Mouse (Mus musculus) embryonic stem cell, embryonic (primary cell): Measurements from ENCODE around the gene Scarb2.
"Not testable (repeated sequence)": the region's sequence is repeated elsewhere in the genome, so short reads cannot be mapped to it uniquely, and the experiment has no call there.

Source experiments
- CTCF ChIA-PET, 4 experiments: fragments of 300-600 bp in 2 of 4; fragments of 350-600 bp in 2 of 4; sonication (Branson Sonifier 250); formaldehyde crosslinking; loops; one replicate each; lab custom pipeline; 2022; ENCODE audit warnings: inconsistent platforms in 2 of 4; lab: Charles Lee
- POLR2A ChIA-PET, 4 experiments: fragments of 300-600 bp in 2 of 4; fragments of 350-600 bp in 2 of 4; sonication (Branson Sonifier 250); formaldehyde crosslinking; loops; one replicate each; lab custom pipeline; 2022; ENCODE audit warnings: antibody characterized with exemption in 4 of 4, inconsistent platforms in 1 of 4; lab: Charles Lee

Scarb2 gene

GRCm38 (mm10) chr5:92506733-92507132 is at the start of gene Scarb2:
Gene Scarb2, minus strand, starts transcription at chr5:92506833.
- ChIA-PET POLR2A (interaction anchor here in 3 of 4 experiments (0.5 to 2.2 kb wide), 9 partner anchors 9 to 511 kb away, joined by 3 to 10 read pairs (median 3); partner anchors contain the start of gene G3bp2 (in 1 of the 3)), CTCF (interaction anchor here (0.6 to 1.5 kb wide), 12 partner anchors 9 to 393 kb away, joined by 3 to 10 read pairs (median 4); no protein-coding TSS in a partner anchor)

- POLR2A ChIA-PET: interaction anchor here in 1 of 4 experiments (0.5 to 1.6 kb wide), 3 partner anchors 132 to 246 kb away, joined by 3 read pairs; partner anchors contain the start of gene Sdad1
- CTCF ChIA-PET: interaction anchor here in 1 of 4 experiments (0.6 kb wide), 1 partner anchor 993 kb away, joined by 3 read pairs; no protein-coding TSS in a partner anchor
Observed at GRCm38 (mm10) chr5:92555905-92556304, 49.3 kb upstream of the Scarb2 start.

GRCm38 (mm10) chr5:92554891-92555511 is 48.4 kb upstream of the Scarb2 start, which contains the start of gene Fam47e:
Gene Fam47e, plus strand, starts transcription at chr5:92555069.
- POLR2A ChIA-PET: interaction anchor here in 2 of 4 experiments (0.5 to 1.6 kb wide), 3 partner anchors 120 to 255 kb away, joined by 3 to 4 read pairs (median 3); partner anchors contain the start of gene Ccdc158 (in 1 of the 2)
- CTCF ChIA-PET: interaction anchor here in 2 of 4 experiments (0.6 to 2.4 kb wide), 5 partner anchors 15 to 157 kb away, joined by 3 to 7 read pairs (median 4); no protein-coding TSS in a partner anchor

GRCm38 (mm10) chr5:92554443-92554842 is 47.8 kb upstream of the Scarb2 start:
- ChIA-PET CTCF (interaction anchor here in 3 of 4 experiments (0.6 to 2.4 kb wide), 6 partner anchors 14 to 156 kb away, joined by 3 to 7 read pairs (median 4); no protein-coding TSS in a partner anchor), POLR2A (interaction anchor here in 2 of 4 experiments (0.5 to 1.6 kb wide), 4 partner anchors 54 to 254 kb away, joined by 3 to 4 read pairs (median 3); partner anchors contain the start of gene Ccdc158 (in 1 of the 2))

- CTCF ChIA-PET: interaction anchor here (0.5 to 2.4 kb wide), 9 partner anchors 13 to 272 kb away, joined by 3 to 7 read pairs (median 4); no protein-coding TSS in a partner anchor
- POLR2A ChIA-PET: interaction anchor here in 1 of 4 experiments (0.6 to 0.7 kb wide), 2 partner anchors 54 to 574 kb away, joined by 3 to 4 read pairs; no protein-coding TSS in a partner anchor
Observed at GRCm38 (mm10) chr5:92553939-92554338, 47.3 kb upstream of the Scarb2 start.

GRCm38 (mm10) chr5:92552611-92553010 is 46.0 kb upstream of the Scarb2 start:
- CTCF ChIA-PET: no interaction called here
- POLR2A ChIA-PET: no interaction called here

GRCm38 (mm10) chr5:92539698-92540097 is 33.1 kb upstream of the Scarb2 start:
- ChIA-PET POLR2A (interaction anchor here in 1 of 4 experiments (1.3 kb wide), 1 partner anchor 35 kb away, joined by 3 read pairs; no protein-coding TSS in a partner anchor), CTCF (interaction anchor here in 1 of 4 experiments (1.0 kb wide), 1 partner anchor 15 kb away, joined by 4 read pairs; no protein-coding TSS in a partner anchor)

GRCm38 (mm10) chr5:92524821-92525258 is 18.2 kb upstream of the Scarb2 start:
- POLR2A ChIA-PET: interaction anchor here in 1 of 4 experiments (1.7 kb wide), 1 partner anchor 63 kb away, joined by 5 read pairs; no protein-coding TSS in a partner anchor
- CTCF ChIA-PET: no interaction called here

GRCm38 (mm10) chr5:92521131-92521530 is 14.5 kb upstream of the Scarb2 start:
- CTCF ChIA-PET: not testable (repeated sequence)
- POLR2A ChIA-PET: interaction anchor here in 1 of 4 experiments (0.8 kb wide), 1 partner anchor 13 kb away, joined by 4 read pairs; no protein-coding TSS in a partner anchor

- ChIA-PET CTCF (no interaction called here), POLR2A (interaction anchor here in 1 of 4 experiments (1.3 kb wide), 1 partner anchor 14 kb away, joined by 4 read pairs; no protein-coding TSS in a partner anchor)
Observed at GRCm38 (mm10) chr5:92512066-92512465, 5.4 kb upstream of the Scarb2 start.

- POLR2A ChIA-PET: interaction anchor here in 1 of 4 experiments (1.3 kb wide), 1 partner anchor 15 kb away, joined by 4 read pairs; no protein-coding TSS in a partner anchor
- CTCF ChIA-PET: no interaction called here
Observed at GRCm38 (mm10) chr5:92511256-92511655, 4.6 kb upstream of the Scarb2 start.

GRCm38 (mm10) chr5:92508853-92509252 is 2.2 kb upstream of the Scarb2 start:
- CTCF ChIA-PET: interaction anchor here in 1 of 4 experiments (0.7 kb wide), 1 partner anchor 45 kb away, joined by 3 read pairs; no protein-coding TSS in a partner anchor

GRCm38 (mm10) chr5:92506301-92506729 is 318 bp downstream of the Scarb2 start:
- ChIA-PET POLR2A (interaction anchor here in 3 of 4 experiments (0.5 to 2.2 kb wide), 9 partner anchors 8 to 512 kb away, joined by 3 to 10 read pairs (median 3); partner anchors contain the start of gene G3bp2 (in 1 of the 3)), CTCF (interaction anchor here (0.6 to 1.5 kb wide), 12 partner anchors 8 to 393 kb away, joined by 3 to 10 read pairs (median 4); no protein-coding TSS in a partner anchor)

More at GRCm38 (mm10) chr5:92508853-92509252, 2.2 kb upstream of the Scarb2 start:
- POLR2A ChIA-PET: interaction anchor here in 1 of 4 experiments (0.5 to 1.4 kb wide), 2 partner anchors 12 to 18 kb away, joined by 3 to 4 read pairs; no protein-coding TSS in a partner anchor

GRCm38 (mm10) chr5:92505402-92505865 is 1.2 kb downstream of the Scarb2 start:
- ChIA-PET CTCF (interaction anchor here in 1 of 4 experiments (1.8 to 2.6 kb wide), 2 partner anchors 12 to 44 kb away, joined by 7 to 17 read pairs; no protein-coding TSS in a partner anchor), POLR2A (interaction anchor here in 3 of 4 experiments (0.7 to 4.8 kb wide), 6 partner anchors 12 to 514 kb away, joined by 3 to 60 read pairs (median 4); no protein-coding TSS in a partner anchor)

- CTCF ChIA-PET: interaction anchor here in 3 of 4 experiments (0.6 to 2.6 kb wide), 4 partner anchors 11 to 223 kb away, joined by 3 to 17 read pairs (median 6); no protein-coding TSS in a partner anchor
- POLR2A ChIA-PET: interaction anchor here in 3 of 4 experiments (0.7 to 4.8 kb wide), 17 partner anchors 11 to 514 kb away, joined by 3 to 60 read pairs (median 4); partner anchors contain the start of gene Ccdc158 (in 1 of the 3)
Observed at GRCm38 (mm10) chr5:92504676-92505400, 1.8 kb downstream of the Scarb2 start.

GRCm38 (mm10) chr5:92503856-92504618 is 2.6 kb downstream of the Scarb2 start:
- ChIA-PET POLR2A (interaction anchor here (0.6 to 4.8 kb wide), 24 partner anchors 11 to 515 kb away, joined by 3 to 60 read pairs (median 3); partner anchors contain the start of genes Ccdc158 (in 1 of the 4) and Stbd1 (in 1 of the 4)), CTCF (interaction anchor here in 3 of 4 experiments (0.6 to 2.6 kb wide), 4 partner anchors 10 to 223 kb away, joined by 3 to 17 read pairs (median 6); no protein-coding TSS in a partner anchor)
